Mouse (Mus musculus) retina, adult 2 months (tissue): ENCODE measurements around the gene Tuba4a.
A peak's percentile ranks its signal among the peaks of the same experiment; 100 is the strongest.

Experiments
- DNase-seq: peaks from one replicate; pipeline ENCODE4 v3.0.0-alpha.2; 2012; ENCODE audit warnings: low read depth, low spot score

Gene Tuba4a

DNA sequence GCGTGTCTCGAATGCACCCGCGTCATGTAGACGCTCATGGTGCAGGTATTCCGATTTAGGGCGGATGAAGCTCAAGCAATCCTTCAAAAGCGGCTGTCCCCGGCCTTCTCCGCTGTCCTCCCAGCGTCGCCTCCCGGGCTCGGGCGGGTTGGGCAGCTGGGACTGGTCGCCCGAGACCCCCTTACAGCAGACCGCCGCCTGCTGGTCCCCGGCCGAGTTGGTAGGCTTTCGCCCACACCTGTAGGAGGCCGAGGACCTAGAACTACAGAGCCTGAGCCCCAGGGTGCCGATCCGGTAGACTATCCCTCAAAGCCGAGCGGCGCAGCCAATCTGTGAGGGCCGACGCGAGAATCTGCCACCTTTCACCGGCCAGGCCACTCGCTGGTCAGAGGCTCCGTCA lies at the start of gene Tuba4a:
Gene Tuba4a, minus strand, starts transcription at position 335 of the 400 bp plus-strand sequence.
- DNase-seq, result no peak

DNA sequence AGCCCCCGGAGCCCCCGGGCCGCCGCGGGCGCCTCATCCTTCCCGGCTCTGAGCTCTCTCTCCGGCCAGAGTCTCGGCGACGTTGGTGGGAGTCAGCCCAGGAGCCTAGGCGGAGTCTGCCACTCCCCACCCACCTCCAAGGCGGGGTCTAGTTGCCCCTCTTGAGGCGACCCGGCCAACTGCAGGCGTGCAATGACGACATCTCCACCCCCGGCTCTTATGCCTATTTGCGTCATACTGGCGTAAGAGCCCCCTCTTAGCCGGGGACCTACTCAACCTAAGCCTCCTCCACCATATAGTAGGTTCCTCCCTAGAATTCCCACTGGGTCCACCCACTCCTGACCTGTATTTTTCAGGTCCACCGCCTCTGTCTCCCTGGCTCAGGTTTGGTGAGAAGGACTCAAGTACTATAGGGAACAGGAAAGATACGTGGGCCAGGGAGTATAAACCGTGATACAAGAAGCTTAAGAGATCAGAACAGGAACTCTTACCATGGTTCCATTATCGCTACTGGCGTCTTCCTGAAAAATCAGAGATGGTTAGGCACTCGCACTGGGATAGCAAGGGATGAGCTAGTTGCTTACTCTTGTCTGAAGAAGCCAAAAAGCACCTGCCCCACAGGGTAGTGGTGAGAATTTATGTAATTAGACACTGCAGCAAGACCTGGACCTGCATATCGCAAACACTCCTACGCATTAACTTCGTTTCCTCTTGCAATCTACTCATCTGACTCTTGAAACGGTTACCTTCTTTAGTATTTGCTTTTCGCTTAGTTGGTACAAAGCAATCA lies 44.6 kb upstream of the Tuba4a start, which contains the start of gene Ptprn:
Gene Ptprn, minus strand, starts transcription at position 412 of the 790 bp plus-strand sequence.
- no peak for DNase-seq

DNA sequence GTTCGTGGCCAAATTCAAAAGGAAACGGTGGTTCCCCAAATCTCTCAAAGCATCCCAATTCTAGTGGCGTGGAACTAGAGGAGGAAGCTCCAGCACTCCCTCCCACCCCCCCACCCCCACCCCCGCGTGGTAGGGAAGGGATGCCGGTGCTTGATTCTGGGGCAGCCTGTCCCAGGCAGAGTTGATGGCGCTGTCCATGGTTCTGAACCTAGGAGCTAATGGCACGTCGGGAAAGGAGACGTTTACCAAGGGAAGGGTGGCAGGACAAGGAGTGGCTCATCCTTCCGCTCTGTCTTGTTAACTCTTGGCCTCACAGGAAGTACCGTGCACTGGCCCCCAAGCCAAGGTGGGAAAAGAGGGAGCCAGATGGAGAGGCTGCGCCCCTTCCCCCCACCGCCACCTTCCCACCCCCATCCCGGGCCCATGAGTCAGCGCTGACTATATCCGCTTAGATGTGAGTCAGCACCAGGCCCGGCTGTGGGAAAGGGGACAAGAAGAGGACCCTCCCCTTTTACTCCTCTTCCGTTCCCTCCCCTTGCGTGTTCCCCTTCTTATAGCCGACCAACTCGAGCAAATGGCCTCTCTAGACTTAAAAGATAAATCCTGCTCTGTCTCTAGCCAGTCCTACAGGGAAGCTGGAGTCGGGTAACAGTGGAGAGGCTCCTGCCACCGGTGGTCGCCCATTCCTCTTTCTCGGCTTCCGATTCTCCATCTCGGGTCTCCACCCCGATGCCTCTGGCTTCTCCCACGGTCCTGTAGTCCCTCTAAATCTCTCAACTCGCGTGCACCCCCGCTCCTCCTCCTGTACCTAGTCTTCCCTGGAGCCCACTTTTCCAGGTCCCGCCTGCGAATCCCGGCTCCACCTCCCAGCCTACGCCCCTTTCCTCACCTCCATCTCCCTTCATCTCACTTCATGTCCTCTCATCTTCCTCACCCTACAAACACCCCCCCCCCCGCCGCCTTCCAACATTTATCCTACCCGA lies 43.6 kb upstream of the Tuba4a start:
- no peak for DNase-seq

DNA sequence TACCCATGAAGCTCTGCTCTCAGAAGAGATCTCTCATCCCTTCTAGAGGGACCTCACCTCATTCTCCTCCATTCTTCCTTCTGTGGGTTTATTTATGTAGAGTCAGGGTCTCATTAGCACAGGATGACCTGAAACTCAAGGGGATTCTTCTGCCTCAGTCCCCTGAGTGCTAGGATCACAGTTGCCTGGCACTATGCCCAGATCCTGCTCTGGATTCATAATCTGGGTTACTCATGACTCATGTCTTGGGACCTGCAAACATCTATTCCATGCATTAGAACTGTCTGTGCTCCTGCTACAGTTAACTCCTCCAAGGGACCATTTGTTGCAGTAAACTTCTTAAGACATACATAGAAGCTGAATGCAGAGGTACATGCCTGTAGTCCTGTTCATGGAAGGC lies 41.6 kb upstream of the Tuba4a start:
- DNase-seq, result no peak

DNA sequence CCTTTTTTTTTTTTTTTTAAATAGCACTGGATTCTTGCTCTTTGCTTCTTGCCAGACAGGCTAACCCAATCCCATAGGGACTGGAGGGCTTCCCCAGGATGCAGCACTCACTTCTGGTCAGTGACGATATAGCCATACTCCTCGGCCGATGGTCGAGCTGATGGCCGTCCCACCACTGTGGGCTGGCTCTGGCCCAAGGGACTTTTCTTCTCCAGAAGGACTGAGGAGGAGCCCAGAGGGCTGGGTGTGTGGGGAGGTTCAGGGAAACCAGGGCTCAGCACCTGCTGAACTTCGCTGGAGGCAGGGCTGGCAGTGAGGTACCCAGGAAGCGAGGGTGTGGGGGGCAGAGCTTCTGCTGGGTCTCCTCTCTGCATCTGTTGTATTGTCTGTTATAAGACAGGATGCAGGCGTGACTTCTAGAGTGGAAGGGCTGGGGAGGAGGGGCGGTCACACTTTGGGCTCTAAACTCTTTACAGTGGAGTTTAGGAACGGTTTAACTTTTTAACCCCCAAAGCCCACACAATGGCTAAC lies 35.9 kb upstream of the Tuba4a start:
- DNase-seq, result no peak

DNA sequence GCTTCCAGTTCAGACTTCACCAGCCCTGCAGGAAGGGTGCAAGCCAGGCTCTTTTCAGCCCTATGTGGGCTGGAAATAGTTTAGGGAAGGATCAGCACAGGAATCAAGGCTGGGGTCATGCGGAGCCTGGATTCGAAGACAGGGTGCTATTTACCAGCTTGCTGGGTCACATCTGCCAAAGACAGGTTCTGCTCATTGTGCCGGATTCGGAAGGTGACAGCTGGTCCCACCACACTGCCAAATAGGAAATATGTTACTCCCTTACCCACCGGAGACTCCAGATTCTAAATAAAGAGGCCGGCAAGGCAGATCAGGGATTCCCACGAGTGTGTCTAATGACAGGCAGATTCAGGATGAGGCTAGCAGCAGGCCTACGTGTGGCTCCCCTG lies 35.0 kb upstream of the Tuba4a start:
- no peak for DNase-seq

DNA sequence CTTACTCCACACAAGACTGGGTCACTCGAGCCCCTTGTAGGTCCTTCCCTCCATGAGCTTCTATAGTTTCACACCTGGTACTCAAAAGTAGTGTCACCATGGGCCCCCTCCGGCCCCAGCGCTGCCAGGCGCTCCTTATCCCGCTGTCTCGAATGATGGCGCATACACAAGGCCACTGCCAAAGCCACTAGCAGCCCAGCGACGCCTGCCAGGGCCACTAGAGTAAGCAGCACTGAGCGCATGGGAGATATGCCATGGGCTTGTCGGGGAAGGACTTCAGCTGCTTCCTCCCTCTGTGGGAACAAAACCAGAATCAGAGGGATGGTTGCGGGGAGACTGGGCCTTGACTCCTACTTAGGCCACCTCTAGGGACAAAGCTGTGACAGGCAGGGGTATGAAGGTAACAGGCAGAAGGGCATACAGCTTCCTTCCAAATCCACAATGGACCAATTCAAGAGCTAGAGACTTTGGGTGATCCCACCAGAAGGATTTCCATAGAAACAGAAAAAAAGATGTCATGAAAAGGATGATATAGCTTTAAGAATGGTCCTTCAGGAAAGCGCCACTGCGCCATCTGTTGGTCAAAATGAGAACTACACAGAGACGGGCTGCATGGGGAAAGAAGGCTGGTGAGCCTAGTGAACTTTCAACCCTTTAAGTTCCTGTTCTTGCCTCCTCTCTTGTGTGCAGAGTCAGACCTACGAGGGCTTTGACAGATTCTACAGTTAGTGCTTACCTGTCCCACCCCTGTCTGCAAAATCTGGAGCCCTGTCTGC lies 34.4 kb upstream of the Tuba4a start:
- DNase-seq, result no peak

DNA sequence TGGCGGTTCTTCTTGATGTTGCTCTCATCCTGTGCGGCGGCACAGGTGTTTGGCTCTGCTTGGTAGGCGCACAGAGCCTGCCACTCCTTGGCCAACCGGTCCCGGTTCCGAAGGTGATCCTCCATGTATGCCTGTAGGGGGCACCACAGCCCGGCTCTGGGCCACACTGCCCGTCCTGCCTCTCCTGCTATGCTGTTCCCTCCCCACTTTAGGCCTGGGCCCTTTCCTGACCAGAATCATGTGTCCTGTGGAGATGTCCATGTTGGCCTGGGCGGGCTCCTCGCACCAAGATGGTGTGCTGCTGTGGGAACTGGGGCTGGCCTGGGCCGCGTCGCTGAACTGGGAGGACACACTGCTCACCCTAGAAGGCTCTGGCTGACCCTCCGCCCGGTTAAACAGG lies 33.4 kb upstream of the Tuba4a start:
- no peak for DNase-seq

DNA sequence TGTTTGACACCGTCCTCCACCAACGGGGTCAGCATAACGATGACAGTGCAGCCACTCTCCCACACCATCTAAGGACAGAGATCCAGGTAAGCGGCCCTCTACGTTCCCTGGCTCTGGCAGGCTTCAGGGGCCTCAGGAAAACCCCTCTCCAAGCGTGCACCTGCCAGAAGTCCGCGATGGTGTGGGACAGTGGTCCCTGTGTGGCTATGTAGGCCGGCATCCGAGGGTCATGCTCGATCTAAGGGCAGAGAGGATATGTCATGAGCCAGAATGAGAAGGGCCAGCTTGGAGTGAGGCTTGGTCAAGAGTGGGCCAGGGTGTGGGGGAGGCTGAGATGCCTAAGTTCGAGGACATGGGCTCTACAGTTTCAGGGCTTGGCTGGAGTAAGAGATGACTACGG lies 32.6 kb upstream of the Tuba4a start:
- no peak for DNase-seq

DNA sequence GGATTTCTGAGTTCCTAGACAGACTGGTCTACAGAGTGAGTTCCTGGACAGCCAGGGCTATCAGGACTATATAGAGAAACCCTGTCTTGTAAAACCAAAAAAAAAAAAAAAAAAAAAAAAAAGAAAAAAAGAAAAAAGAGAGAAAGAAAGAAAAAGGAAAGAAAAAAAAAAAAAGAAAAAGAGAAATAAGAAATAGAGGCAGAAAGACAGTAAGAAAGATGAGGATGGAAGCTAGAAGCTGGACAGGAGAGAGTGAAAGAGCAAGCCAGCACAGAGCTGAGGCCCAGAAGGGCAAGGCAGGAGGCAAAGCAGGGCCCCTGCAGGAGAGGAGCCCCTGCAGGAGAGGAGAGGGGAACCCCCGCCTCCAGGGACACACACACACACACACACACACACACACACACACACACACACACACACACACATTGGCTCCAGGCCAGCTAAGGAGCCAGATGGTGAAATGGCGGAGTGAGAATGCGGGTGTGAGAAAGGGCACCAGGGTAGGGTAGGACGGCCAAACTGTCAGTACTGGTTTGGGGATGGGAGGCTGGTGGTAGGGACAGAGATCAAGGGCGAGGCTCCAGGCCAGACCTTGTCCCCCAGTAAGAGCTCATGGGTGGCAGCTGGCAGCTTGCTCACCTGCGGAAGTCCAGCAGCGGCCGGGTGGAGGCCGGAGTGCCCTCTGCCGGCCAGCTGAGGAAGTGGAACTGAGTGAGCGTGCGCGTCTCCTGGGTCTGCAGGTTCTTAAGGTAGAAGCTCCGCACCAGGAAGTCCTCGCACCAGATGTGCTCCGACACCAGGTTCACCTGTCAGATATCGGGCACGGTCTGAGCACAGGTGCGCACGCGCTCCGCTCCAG lies 31.7 kb upstream of the Tuba4a start:
- peak; percentile 61 for DNase-seq

DNA sequence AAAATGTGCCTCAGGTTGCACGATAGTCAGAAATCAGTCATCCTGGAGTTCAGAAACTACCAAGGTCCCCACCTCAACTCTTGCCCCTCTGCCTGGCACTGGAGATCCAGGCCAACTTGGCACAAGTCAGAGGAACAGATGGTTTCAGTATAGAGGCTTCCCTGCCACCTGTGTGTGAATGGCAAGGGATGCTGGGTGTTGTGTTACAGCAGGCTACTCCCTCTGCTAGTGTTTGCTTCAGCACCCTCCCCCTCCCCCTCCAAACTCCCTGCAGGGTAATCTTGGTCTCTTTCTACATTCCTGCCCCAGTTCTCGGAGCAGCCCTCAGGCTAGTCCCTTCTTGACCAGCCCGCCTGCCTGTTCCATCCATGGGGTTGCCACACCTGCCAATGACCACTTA lies 30.8 kb upstream of the Tuba4a start:
- DNase-seq, result no peak

DNA sequence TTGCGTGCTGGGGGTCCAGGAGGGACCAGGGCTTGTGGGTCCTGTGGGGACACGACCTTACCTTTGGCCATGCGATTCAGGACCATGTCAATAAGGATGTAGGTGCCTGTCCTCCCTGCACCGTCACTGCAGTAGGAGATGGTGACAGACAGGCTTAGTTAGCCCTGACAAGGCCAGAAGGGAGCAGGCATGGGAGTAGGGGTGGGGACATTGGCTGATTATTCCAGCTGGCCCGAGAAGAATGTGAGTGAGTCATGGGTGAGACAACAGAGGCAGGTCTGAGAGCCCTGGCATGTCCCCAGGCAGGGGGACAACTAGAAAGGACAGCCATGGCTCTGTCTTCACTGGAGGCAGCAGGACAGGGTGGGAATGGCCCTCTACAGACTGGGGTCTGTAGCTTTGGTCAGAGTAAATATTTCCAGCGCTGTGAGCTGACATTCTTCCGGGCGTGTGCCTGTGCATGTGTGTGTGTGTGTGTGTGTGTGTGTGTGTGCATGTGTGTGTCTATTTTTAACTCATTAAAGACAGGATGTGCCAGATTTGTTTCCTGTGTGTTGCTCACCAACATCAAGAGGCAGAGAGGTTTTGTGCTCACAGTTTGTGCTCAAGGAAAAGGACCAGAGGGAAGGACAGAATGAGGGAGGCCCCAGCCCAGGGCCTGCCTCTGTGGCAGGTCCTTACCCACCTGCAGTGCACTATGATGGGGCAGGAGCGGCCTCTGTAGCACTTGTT lies 28.5 kb upstream of the Tuba4a start:
- no peak for DNase-seq

DNA sequence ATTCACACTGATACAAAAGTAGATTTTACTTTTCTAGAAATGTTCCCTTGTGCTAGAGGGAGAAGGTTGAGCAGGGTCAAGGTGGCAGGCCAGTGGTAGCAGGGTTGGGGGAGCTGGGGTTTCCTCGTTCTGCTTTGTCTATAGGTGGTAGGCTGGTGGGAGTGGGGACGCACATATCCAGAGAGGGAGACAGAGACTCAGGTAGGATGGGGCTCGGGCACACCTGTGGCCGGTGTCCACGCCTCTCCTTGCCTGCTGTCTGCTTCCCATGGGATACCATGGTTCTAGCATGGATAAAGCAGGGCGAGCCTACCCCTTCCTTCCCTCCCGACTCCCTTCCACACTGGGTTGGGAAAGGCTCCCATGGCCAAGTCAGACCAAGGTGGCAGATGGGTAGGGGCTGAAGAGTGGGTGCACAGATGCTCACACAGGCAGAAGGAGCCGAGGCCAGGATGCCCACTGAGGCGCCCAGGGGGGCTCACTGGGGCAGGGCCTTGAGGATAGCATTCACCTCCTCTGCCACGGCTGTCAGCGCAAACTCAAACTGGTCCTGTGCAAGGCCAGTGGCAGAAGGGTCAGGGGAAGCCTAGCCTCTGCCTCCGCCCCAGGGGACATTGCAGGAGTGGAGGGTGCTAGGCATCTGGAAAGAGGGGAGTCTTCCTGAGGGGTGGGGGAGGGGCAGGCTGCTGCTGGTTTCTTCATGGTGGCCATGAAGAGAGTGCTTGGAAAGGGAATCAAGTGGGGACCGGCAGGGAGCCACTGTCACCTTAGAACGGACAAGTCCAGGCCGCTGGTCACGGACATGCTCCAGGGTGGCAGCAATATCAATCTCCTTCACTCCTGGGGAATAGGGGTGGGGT lies 27.6 kb upstream of the Tuba4a start:
- DNase-seq, result no peak

DNA sequence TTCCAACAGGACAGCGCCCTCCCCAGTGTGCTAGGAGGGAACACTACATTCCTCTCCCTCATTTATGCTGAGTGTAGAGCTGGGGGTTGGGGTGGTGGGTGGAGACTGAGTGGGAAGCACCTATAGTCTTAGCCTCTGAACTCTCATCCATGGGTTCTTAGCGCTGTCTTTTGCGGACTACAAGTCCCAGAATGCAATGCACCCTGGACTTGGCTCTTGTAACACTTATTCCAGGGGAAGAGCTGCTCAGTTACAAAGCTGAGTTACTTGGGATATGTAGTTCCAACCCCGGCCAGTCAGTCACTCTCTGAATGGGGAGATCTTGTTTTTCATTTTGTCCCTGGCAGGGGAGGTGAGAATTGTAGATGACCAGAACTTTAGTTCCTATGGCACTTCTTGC lies 25.2 kb upstream of the Tuba4a start:
- DNase-seq, result peak; percentile 65

DNA sequence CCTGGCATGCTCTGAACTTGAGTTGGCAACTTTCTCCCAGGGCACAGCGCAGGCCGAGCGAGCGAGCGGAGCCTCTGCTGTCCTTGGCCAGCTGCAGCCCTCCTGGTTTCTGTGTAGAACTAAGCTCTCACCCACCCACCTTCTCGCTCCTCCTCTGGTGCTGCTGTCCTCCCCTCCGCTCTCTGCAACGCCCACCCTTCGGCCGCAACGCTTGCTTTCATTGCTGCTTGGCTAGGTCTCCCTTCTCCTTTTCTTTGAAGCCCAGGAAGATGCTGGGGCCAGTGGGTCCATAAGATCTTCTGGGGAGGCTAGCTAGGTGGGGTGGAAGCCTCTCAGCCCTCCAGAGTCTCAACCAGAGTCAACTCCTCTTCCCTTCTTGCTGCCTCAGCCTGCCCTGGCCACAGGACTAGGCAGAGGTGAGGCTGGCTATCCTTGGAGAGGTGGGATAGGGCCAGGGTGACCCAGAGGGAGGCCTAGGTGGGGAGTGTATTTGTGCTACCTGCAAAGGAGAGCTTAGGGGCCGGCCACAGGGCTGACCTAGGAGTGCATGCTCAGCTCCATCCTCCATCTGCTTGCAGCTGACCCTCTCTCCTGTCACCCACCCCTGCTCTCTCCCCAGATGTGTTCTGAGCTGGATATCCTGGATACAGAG lies 24.6 kb upstream of the Tuba4a start:
- no peak for DNase-seq

DNA sequence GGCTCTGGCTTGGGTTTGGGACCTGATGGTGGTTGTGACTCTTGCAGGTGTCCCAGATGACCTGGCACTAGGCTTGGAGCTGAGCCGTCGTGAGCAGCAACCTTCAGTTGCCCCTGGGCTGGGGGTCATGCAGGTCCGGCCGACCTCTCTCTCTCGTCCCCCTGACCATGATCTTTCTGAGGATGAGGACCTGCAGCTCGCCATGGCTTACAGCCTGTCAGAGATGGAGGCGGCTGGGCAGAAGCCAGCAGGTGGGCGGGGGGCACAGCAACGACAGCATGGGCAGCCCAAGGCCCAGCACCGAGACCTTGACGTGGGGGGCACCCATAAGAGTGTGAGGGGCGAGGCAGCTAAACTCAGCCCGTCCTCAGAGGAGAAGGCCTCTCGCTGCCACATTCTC lies 23.7 kb upstream of the Tuba4a start:
- DNase-seq, result no peak

DNA sequence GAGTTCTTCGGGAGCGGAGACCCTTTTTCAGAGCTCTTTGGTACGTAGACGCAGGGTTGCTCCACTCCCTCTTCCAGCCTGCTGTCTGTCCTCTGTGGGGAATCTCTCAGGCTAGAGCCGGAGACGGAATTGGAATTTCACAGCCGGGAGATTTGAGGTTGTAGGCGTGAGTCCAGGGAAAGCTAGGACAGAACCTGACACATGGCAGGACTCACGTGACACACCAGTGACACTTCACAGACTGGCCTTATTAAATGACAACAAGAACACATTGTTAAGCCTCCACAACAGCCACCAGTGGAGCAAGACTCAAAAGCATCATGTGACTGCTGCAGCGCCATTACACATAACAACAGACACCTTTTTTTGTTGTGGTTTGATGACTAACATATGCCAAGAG lies 19.9 kb upstream of the Tuba4a start:
- no peak for DNase-seq
